Mouse (Mus musculus) midbrain, embryonic 10.5 days (tissue): ENCODE measurements around the gene Qars. TPM values are rescaled to one million over a fixed set of nuclear protein-coding genes. Genes with fewer than 3 reads are reported as not detected.
A peak's percentile ranks its signal among the peaks of the same experiment; 100 is the strongest.

Experiments used
- DNase-seq: peaks from one replicate; pipeline ENCODE4 v3.0.0-alpha.2; 2017; ENCODE audit warnings: low spot score
- H3K27ac ChIP-seq: fragments of 300-500 bp; sonication (generic); replicated peaks from 2 replicates; pipeline ENCODE4 v1.5.1; 2016; ENCODE audit warnings: mild to moderate bottlenecking
- H3K27me3 ChIP-seq: fragments of 300-500 bp; sonication (generic); 2 replicates; pipeline ENCODE4 v1.6.1; 2016; ENCODE audit warnings: low read depth, mild to moderate bottlenecking; ENCODE audit not compliant: poor library complexity, severe bottlenecking
- H3K36me3 ChIP-seq: fragments of 300-500 bp; sonication (generic); 2 replicates; pipeline ENCODE4 v1.6.1; 2016; ENCODE audit warnings: mild to moderate bottlenecking, moderate library complexity
- H3K4me1 ChIP-seq: fragments of 300-500 bp; sonication (generic); 2 replicates; pipeline ENCODE4 v1.6.1; 2016
- H3K4me3 ChIP-seq: fragments of 300-500 bp; sonication (generic); 2 replicates; pipeline ENCODE4 v1.5.1; 2016; ENCODE audit warnings: mild to moderate bottlenecking, moderate library complexity
- H3K9me3 ChIP-seq: fragments of 300-500 bp; sonication (generic); replicated peaks from 2 replicates; pipeline ENCODE4 v1.6.1; 2016; ENCODE audit warnings: mild to moderate bottlenecking
- WGBS: fragments of 180-500 bp; shearing (Covaris S2); methylation state at CpG from one replicate; pipeline ENCODE4 v1.1.7; 2016; 5-methylcytosine and 5-hydroxymethylcytosine counted together
- polyA plus RNA-seq: library from polyadenylated mRNA; unstranded; fragments of >200 nt; fragmentation: Nextera tagmentation; extraction: Ambion mirVana; gene quantifications from 2 replicates; pipeline ENCODE4 v1.2.1, GENCODE M21; 2016

Qars gene
- polyA plus RNA-seq, 1 experiment from 2014 or later: 112 TPM

- H3K36me3 ChIP-seq: peaks cover 80% of the 10 kb centered on the region
- peak within 1 kb of the TSS; percentile 99 for H3K4me3 ChIP-seq
- H3K4me1 ChIP-seq: peaks cover 35% of the 10 kb centered on the region
- 1% methylated on average over 69 of the region's 69 CpGs for WGBS
- peak; percentile 96 for DNase-seq
- H3K27me3 ChIP-seq: no peaks in the 10 kb centered on the region
- H3K9me3 ChIP-seq: no peaks in the 10 kb centered on the region
- peak within 1 kb of the TSS; percentile 93 for H3K27ac ChIP-seq
These were observed 16.8 kb upstream of the Qars start, which contains the start of gene Usp19 for GRCm38 (mm10) chr9:108490559-108491285. Gene Usp19, plus strand, starts transcription at chr9:108490602.

DNA sequence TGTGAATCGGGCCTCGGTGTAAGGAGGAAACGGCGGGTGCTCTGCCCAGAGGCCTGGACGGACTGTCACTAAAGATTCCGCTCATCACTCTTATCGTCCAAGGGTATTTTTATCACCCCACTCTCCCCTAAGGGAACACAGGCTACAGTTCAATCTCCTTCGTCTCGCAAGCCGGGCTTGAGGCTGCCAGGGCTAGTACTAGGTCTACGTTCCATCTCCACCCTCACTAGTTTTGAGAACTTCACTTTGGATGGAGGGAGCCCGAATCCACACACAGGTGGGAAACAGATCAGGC is 16.3 kb upstream of the Qars start:
- no peak for DNase-seq
- peak overlapping the region; percentile 93 for H3K27ac ChIP-seq
- WGBS: 16% methylated on average over 12 of the region's 12 CpGs
- peaks cover 35% of the 10 kb centered on the region for H3K4me1 ChIP-seq
- no peaks in the 10 kb centered on the region for H3K9me3 ChIP-seq
- peak overlapping the region; percentile 99 for H3K4me3 ChIP-seq
- peaks cover 80% of the 10 kb centered on the region for H3K36me3 ChIP-seq
- no peaks in the 10 kb centered on the region for H3K27me3 ChIP-seq

GRCm38 (mm10) chr9:108492043-108492750 is 15.3 kb upstream of the Qars start:
- DNase-seq: no peak
- Histone ChIP-seq H3K27ac (peak overlapping the region; percentile 20; the same call in 1 of the 2 replicates), H3K4me1 (peaks cover 35% of the 10 kb centered on the region), H3K4me3 (peak overlapping the region; percentile 99), H3K27me3 (no peaks in the 10 kb centered on the region), H3K36me3 (peaks cover 80% of the 10 kb centered on the region), H3K9me3 (no peaks in the 10 kb centered on the region)
- WGBS: 91% methylated on average over 16 of the region's 16 CpGs

DNA sequence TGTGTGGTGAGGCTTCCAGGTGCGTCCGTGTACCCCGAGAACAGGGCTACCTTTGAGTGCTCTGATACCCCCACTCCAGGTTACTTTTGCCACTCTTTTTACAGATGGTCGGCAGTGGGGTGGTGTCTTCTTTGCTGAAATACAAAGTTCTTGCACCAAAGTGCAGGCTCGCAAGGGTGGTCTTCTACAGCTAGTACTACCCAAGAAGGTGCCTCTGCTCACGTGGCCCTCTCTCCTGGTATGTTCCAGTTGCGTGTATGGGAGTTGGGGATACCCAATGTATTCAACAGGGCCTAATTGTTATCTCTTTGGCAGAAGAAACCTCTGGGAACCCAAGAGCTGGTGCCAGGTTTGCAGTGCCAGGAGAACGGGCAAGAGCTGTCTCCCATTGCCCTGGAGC is 14.3 kb upstream of the Qars start:
- WGBS: 95% methylated on average over 8 of the region's 8 CpGs

DNA sequence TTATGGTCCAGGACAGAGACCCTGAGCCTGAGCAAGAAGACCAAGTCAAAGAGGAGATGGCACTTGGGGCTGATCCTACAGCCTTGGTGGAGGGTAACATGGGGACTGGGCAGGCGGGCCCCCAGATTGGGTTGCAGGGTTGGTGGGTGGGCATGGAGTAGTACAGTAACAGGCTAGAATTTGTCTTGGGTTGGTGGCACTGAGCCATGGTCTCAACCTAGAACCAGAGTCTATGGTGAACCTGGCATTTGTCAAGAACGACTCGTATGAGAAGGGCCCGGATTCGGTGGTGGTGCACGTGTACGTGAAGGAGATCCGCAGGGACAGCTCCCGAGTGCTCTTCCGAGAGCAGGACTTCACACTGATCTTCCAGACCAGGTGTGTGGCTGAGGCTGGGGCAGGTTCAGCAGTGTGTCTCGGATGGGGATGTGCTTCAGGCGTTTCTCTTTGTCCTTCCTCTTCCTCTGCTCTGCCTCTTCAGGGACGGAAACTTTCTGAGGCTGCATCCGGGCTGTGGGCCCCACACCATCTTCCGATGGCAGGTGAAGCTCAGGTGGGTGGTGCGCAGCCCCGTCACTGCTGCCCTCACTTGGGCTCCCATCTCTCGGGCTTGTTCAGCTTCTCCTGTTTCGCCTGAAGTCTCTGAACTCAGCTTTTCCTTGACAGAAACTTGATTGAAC is 13.2 kb upstream of the Qars start:
- peaks cover 80% of the 10 kb centered on the region for H3K36me3 ChIP-seq

More for the DNA sequence above, 14.3 kb upstream of the Qars start:
- Histone ChIP-seq H3K27ac (no peak overlapping the region), H3K4me1 (peaks cover 35% of the 10 kb centered on the region), H3K9me3 (no peaks in the 10 kb centered on the region), H3K4me3 (0 out of 2 replicates have a peak overlapping the region, but pooled peaks have one; percentile 2), H3K36me3 (peaks cover 80% of the 10 kb centered on the region), H3K27me3 (no peaks in the 10 kb centered on the region)
- DNase-seq: no peak

DNA sequence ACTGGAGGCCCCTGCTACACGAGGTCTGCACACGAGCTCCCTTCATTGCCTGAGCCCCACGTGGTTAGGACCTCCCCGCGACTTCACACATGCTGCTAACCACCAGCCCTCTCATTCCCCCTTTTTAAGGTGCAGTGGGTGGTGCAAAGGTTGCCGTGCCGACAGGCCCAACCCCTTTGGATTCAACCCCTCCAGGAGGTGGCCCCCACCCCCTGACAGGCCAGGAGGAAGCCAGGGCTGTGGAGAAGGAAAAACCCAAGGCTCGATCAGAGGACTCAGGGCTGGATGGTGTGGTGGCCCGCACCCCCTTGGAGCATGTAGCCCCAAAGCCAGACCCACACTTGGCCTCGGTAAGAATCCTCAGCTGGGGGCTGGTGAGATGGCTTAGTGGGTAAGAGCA is 12.6 kb upstream of the Qars start:
- Histone ChIP-seq H3K27me3 (no peaks in the 10 kb centered on the region), H3K9me3 (no peaks in the 10 kb centered on the region), H3K4me1 (peaks cover 29% of the 10 kb centered on the region), H3K27ac (no peak overlapping the region), H3K36me3 (peaks cover 81% of the 10 kb centered on the region), H3K4me3 (no peak overlapping the region)
- WGBS: 88% methylated on average over 10 of the region's 10 CpGs
- no peak for DNase-seq

More for the DNA sequence above, 13.2 kb upstream of the Qars start:
- H3K27me3 ChIP-seq: no peaks in the 10 kb centered on the region
- H3K4me1 ChIP-seq: peaks cover 35% of the 10 kb centered on the region
- 94% methylated on average over 19 of the region's 19 CpGs for WGBS
- no peak overlapping the region for H3K27ac ChIP-seq
- H3K4me3 ChIP-seq: no peak overlapping the region
- DNase-seq: no peak
- H3K9me3 ChIP-seq: no peaks in the 10 kb centered on the region

- WGBS: 95% methylated on average over 7 of the region's 7 CpGs
- DNase-seq: no peak
- Histone ChIP-seq H3K27me3 (no peaks in the 10 kb centered on the region), H3K4me3 (no peak overlapping the region), H3K36me3 (peaks cover 96% of the 10 kb centered on the region), H3K4me1 (no peaks in the 10 kb centered on the region), H3K27ac (no peak overlapping the region), H3K9me3 (no peaks in the 10 kb centered on the region)
These were observed 8.3 kb upstream of the Qars start for GRCm38 (mm10) chr9:108499231-108499630.

GRCm38 (mm10) chr9:108499943-108500342 is 7.6 kb upstream of the Qars start:
- no peak for DNase-seq
- Histone ChIP-seq H3K27ac (no peak overlapping the region), H3K36me3 (peaks cover 89% of the 10 kb centered on the region), H3K4me3 (no peak overlapping the region), H3K4me1 (no peaks in the 10 kb centered on the region), H3K27me3 (no peaks in the 10 kb centered on the region), H3K9me3 (no peaks in the 10 kb centered on the region)
- WGBS: 96% methylated on average over 15 of the region's 15 CpGs

DNA sequence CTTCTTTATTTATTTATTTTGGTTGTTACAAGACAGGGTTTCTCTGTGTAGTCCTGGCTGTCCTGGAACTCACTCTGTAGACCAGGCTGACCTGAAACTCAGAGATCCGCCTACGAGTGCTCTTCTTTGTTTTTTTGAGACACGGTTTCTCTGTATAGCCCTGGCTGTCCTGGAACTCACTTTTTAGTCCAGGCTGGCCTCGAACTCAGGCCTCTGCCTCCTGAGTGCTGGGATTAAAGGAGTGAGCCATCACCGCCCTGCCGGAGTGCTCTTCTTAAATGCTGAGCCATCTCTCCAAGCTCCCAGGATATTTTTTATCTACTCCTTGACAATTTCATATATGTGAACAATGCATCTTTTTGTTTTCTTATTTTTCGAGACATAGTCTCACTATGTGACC is 605 bp upstream of the Qars start:
- Histone ChIP-seq H3K36me3 (peaks cover 47% of the 10 kb centered on the region), H3K4me3 (peak overlapping the region; percentile 89), H3K4me1 (peaks cover 21% of the 10 kb centered on the region), H3K9me3 (no peaks in the 10 kb centered on the region), H3K27ac (no peak overlapping the region), H3K27me3 (no peaks in the 10 kb centered on the region)
- WGBS: 89% methylated on average over 7 of the region's 7 CpGs
- no peak for DNase-seq

DNA sequence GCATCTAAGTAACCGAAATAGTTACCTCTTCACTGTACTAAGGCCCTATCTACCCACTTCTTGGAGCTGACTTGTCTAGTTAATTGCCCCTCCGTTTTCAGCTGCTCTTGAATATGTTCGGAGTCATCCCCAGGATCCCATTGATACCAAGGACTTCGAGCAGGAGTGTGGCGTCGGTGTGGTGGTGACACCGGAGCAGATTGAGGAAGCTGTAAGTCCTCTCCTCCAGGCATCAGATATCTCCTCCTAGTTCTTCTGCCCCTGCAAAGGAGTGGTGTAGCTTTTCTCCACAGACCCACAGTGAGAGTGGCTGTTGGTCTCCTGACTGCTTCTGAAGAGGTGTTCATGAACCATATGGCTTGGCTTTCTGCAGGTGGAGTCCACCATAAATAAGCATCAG is 1.3 kb downstream of the Qars start:
- H3K36me3 ChIP-seq: peaks cover 47% of the 10 kb centered on the region

GRCm38 (mm10) chr9:108516380-108517251 is 9.1 kb downstream of the Qars start, which contains the start of gene Qrich1:
Gene Qrich1, plus strand, starts transcription at chr9:108516806.
- peak; percentile 96 for DNase-seq
- WGBS: 1% methylated on average over 53 of the region's 55 CpGs
- Histone ChIP-seq H3K36me3 (peaks cover 63% of the 10 kb centered on the region), H3K4me1 (peaks cover 35% of the 10 kb centered on the region), H3K9me3 (no peaks in the 10 kb centered on the region), H3K27me3 (no peaks in the 10 kb centered on the region), H3K27ac (peak within 1 kb of the TSS; percentile 99), H3K4me3 (peak within 1 kb of the TSS; percentile 89)

More for the DNA sequence above, 1.3 kb downstream of the Qars start:
- Histone ChIP-seq H3K4me1 (peaks cover 21% of the 10 kb centered on the region), H3K27me3 (no peaks in the 10 kb centered on the region), H3K9me3 (no peaks in the 10 kb centered on the region), H3K4me3 (peak overlapping the region; percentile 89), H3K27ac (peak overlapping the region; percentile 88; the same call in 1 of the 2 replicates)
- DNase-seq: no peak
- 89% methylated on average over 7 of the region's 7 CpGs for WGBS
